Mouse (Mus musculus) ES-CJ7 (cell line): ENCODE results near the gene Tmem185a.
A peak's percentile ranks its signal among the peaks of the same experiment; 100 is the strongest.
"Not testable (repeated sequence)": the region's sequence is repeated elsewhere in the genome, so short reads cannot be mapped to it uniquely, and the experiment has no call there.

Experiments used
- DNase-seq: peaks from one replicate; pipeline ENCODE4 v3.0.0; 2011; ENCODE audit warnings: low read depth, low spot score

Gene Tmem185a

DNA sequence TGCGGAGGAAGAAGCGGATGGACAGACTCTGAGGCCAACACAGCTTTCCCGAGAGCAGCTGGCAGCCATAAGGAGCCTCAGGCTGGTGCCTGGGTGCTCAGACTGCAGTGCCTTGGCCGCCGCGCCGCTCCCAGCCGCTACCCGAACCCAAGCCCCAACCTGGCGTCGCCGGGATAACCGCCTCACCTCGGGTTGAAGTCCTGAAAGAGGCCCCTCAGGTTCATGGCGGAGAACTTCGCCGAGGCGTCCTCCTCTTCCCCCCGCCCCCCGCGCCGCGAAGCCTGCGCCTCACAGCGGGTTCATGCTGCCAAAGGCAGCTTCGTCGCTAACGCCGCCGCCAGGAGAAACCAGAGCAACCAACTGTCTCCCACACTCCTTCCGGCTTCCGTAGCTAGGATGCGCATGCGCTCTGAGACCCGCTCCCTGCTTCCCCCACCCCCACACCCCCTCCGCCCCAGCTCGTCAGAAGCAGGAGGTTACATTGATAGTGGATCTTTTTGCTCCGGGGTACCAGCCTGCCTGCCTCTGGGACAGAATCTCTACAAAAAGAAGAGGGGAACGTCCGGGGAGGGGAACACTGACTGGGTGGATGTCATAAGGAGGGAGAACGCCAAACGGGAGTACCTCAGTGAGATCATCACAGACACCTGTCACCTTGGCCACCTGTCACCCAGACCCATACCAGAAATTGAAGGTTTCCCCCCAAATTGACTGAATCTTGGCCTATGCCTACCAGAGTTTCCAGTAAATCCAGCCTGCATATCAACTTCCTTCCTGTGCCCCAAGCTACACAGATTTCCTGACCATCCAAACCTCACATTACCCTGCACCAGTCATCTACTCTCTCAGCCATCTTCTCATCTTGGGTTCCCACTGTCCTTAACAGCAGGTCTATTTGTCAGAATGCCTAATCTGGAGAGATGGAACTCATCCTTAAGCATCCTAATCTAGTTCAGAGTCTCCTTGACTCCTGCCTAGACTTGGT is at the start of gene Tmem185a:
Gene Tmem185a (minus strand): TSS at position 389 of the 985 bp plus-strand sequence.
- peak; percentile 86 for DNase-seq

DNA sequence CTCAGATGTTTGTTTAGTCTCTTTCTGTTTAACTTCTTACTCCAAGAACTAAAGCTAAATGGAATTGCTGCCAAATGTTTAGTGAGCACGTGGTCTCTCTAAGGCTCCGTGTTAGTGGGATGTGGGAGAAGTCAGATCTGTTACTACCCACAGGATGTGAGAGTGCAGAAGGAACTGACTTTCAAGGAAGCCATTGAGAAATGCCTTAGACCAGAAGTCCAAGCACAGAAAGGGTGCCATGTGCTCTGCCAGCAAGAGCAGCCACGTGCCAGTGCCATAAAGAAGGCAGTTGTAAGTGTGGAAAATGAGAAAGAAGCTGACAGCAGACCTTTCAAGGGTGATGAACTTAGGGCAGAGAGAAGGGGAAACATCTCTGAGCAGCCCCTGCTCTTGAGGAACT is 37.4 kb upstream of the Tmem185a start:
- DNase-seq: not testable (repeated sequence)

DNA sequence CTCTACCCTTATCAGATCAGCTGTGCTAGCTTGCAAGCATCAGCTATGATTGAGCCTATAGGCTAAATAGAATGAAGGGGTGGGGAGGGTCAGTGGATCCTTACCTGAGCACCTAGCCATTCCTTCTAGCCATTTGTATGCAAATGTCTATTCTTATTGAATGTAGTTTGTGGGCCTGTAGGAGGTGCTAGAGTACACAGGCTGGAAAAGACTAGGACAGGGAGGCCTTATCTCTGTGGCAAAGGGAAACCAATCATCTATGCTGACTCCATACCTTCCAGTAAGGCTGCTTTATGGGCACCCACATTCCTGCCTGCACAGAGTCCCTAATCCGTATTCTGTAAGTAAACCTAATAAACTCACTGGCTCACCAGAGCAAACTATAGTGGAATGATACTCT is 10.3 kb upstream of the Tmem185a start:
- not testable (repeated sequence) for DNase-seq

DNA sequence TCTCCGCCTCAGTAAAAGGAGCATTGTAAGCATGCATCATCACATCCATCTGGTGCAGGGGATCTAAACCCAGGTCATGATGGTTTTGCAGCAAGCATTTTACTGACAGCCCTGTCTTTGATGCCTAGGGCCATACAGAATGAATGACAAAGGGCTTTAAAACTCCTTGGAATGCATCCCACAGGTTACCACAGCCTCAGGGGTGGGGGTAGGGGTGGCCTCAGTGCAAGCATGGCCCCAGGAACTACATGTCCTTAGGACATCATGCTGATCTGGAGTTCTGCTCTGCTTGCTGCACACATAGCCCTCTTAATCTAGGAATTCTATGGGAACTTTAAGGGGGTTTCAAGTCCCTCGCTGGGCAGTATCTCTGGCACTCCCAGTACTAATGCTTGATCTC is 5.2 kb upstream of the Tmem185a start:
- peak; percentile 51 for DNase-seq

DNA sequence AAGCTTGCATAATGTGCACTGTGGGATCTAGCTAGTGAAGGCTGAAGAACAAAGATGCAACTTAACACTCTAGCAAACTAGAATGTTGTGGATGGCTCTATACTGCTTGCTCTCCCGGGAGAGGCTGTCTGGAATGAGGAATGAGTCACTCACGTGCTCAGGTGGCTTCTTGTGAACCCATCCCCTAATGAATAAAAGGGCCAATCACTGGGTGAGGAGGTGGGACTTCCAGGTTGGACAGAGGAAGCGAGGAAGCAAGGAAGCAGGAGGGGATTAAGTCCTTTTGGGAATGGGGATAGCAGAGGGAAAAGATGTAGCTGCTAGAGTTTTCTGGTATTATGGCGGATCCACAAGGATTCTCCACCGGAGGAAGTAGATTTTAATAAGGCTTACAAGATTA is 1.7 kb upstream of the Tmem185a start:
- DNase-seq: peak; percentile 55

DNA sequence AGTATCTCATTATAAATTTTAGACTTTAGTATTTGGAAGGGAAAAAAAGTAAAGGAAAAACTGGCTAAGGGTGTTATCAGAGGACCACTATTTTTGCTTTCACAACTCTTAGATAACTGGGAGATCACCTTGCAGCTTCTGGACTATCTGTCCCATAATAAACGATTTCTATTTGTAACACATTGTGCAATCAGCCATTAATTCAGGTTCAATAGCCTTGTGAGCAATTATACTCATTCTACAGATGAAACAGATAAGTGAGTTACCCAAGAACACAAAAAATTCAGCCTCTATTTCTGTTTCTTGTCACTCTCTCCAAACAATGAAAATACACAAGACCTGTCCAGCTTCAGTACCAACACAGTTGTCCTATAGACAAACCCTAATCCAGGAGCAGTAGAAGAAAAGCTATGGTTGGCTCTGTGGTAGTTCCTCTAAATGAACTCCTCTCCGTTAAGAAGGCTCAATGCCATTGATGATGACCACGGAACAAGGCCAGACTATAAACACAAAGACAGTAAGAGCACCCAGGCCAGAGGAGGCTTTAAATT is 1.7 kb downstream of the Tmem185a start:
- DNase-seq: no peak

DNA sequence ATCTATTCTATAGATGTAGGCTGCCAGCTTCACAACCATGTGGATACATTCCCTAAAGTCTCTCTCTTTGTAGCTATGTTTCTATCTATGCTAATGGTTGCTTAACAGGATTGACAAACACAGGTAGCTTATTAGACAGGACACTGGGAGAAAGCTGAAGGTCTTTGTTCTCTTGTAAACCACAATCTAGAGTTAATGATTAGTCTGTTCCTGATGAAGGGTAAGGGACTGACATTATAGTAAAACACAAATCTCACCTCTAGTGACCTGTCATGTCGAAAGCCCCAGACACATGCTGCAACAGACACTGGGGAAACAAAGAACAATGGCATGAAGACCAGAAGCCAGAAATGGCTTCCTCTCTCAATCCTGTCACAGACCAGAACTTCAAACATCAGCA is 10.1 kb downstream of the Tmem185a start:
- no peak for DNase-seq

DNA sequence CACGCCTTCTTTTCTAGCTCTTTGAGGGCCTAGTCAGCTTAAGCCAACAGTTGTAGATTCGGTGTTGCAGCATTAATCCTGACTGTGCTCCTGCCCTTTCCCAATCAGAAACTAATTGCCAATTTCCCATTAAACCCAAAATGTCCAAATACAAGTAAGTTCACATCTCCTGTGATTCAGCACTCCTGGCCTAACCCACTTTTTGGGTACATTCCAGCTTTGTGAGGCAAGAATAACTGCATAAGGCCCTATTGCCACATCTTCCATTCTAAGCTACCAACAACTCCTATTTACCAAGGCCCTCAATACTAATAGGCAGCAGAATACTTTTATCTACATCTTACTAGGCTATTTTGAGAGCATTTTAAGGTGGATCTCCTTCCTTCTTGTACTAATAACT is 11.5 kb downstream of the Tmem185a start:
- DNase-seq: no peak

DNA sequence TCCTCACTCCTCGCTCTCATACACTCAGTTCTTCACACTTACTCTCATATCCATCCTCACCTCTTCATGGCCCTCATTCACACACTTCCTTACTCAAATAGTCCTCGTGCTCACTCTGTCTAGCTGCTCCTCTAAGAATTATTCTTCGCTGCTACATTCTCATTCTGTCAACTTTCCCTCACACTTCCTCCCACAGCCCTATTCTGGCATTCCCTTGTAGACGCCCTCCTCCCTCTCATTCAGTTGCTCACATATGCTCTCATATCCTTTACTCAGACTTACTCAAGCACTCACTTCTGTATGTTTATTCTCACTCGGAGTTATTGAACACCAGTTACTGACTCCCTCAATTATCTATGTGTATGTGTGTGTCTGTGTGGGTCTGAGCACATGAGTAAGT is 13.4 kb downstream of the Tmem185a start:
- no peak for DNase-seq

DNA sequence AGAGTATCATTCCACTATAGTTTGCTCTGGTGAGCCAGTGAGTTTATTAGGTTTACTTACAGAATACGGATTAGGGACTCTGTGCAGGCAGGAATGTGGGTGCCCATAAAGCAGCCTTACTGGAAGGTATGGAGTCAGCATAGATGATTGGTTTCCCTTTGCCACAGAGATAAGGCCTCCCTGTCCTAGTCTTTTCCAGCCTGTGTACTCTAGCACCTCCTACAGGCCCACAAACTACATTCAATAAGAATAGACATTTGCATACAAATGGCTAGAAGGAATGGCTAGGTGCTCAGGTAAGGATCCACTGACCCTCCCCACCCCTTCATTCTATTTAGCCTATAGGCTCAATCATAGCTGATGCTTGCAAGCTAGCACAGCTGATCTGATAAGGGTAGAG is 24.6 kb downstream of the Tmem185a start:
- not testable (repeated sequence) for DNase-seq

DNA sequence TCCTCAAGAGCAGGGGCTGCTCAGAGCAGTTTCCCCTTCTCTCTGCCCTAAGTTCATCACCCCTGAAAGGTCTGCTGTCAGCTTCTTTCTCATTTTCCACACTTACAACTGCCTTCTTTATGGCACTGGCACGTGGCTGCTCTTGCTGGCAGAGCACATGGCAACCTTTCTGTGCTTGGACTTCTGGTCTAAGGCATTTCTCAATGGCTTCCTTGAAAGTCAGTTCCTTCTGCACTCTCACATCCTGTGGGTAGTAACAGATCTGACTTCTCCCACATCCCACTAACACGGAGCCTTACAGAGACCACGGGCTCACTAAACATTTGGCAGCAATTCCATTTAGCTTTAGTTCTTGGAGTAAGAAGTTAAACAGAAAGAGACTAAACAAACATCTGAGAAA is 51.5 kb downstream of the Tmem185a start:
- DNase-seq: not testable (repeated sequence)
